Mouse (Mus musculus): Measurements from ENCODE around the gene Dnah3.
A peak's percentile ranks its signal among the peaks of the same experiment; 100 is the strongest.

Gene Dnah3

GRCm38 (mm10) chr7:119936321-119936720 lies 158.8 kb downstream of the Dnah3 start:
- DNase-seq, result no peak

- no peak for DNase-seq
Observed at GRCm38 (mm10) chr7:119928783-119929440, 166.2 kb downstream of the Dnah3 start.

- no peak for DNase-seq
Observed at GRCm38 (mm10) chr7:119921054-119921453, 174.0 kb downstream of the Dnah3 start.

- DNase-seq, result no peak
Observed at GRCm38 (mm10) chr7:119920457-119920856, 174.6 kb downstream of the Dnah3 start.

GRCm38 (mm10) chr7:119911727-119912126 lies 183.4 kb downstream of the Dnah3 start:
- DNase-seq, result no peak

- DNase-seq, result no peak
Observed at GRCm38 (mm10) chr7:119906523-119907215, 188.4 kb downstream of the Dnah3 start.

- DNase-seq, result no peak
Observed at GRCm38 (mm10) chr7:119899386-119900057, 195.6 kb downstream of the Dnah3 start.

GRCm38 (mm10) chr7:119898247-119898856 lies 196.7 kb downstream of the Dnah3 start:
- DNase-seq, result no peak

- DNase-seq, result no peak
Observed at GRCm38 (mm10) chr7:119897521-119898109, 197.5 kb downstream of the Dnah3 start.

GRCm38 (mm10) chr7:119895639-119896512 lies 199.2 kb downstream of the Dnah3 start, which contains the start of the genes Lyrm1 and Dcun1d3:
TSS of gene Lyrm1 (plus strand) at chr7:119895861.
TSS of gene Dcun1d3 (minus strand) at chr7:119896298.
- DNase-seq, result peak; percentile 97 to 98

GRCm38 (mm10) chr7:119894818-119895544 lies 200.1 kb downstream of the Dnah3 start:
- no peak for DNase-seq

- no peak for DNase-seq
Observed at GRCm38 (mm10) chr7:119892742-119893141, 202.3 kb downstream of the Dnah3 start.

GRCm38 (mm10) chr7:119892198-119892597 lies 202.9 kb downstream of the Dnah3 start:
- DNase-seq, result no peak

- no peak for DNase-seq
Observed at GRCm38 (mm10) chr7:119887887-119888286, 207.2 kb downstream of the Dnah3 start.

GRCm38 (mm10) chr7:119881229-119881628 lies 213.9 kb downstream of the Dnah3 start:
- DNase-seq, result no peak

- no peak for DNase-seq
Observed at GRCm38 (mm10) chr7:119880345-119880744, 214.7 kb downstream of the Dnah3 start.

- DNase-seq, result no peak
Observed at GRCm38 (mm10) chr7:119879171-119879570, 215.9 kb downstream of the Dnah3 start.

- DNase-seq, result no peak
Observed at GRCm38 (mm10) chr7:119875776-119876440, 219.2 kb downstream of the Dnah3 start.

GRCm38 (mm10) chr7:119873050-119873449 lies 222.0 kb downstream of the Dnah3 start:
- DNase-seq, result no peak
